Mouse (Mus musculus): ENCODE data around the gene Caprin2. TPM values are rescaled to one million over a fixed set of nuclear protein-coding genes. Genes with fewer than 3 reads are reported as not detected.
"Not testable (repeated sequence)": the region's sequence is repeated elsewhere in the genome, so short reads cannot be mapped to it uniquely, and the experiment has no call there.

Gene Caprin2
- polyA plus RNA-seq, 1 experiment from 2014 or later, result 12.0 TPM

GRCm38 (mm10) chr6:148931281-148931680 lies 35.2 kb upstream of the Caprin2 start:
- no peak overlapping the region for H3K4me2 ChIP-seq (ENCODE audit: low read depth, low read length)
- peaks cover 5% of the 10 kb centered on the region for H3K4me1 ChIP-seq (ENCODE audit: control insufficient read depth, insufficient read depth, low read length)
- peaks cover 35% of the 10 kb centered on the region for H3K36me3 ChIP-seq (ENCODE audit: control insufficient read depth, insufficient read depth)
- no peak overlapping the region for H3K9ac ChIP-seq (ENCODE audit: low read length)
- no peak overlapping the region for H3K4me3 ChIP-seq (ENCODE audit: low read length)
- no peaks in the 10 kb centered on the region for H3K9me3 ChIP-seq (replicated peaks; ENCODE audit: control insufficient read depth, low read length)
- H3K27me3 ChIP-seq (ENCODE audit: control insufficient read depth, insufficient read depth, low read length), result no peaks in the 10 kb centered on the region
- ATAC-seq (replicated peaks; ENCODE audit: extremely low read depth, insufficient read depth, low FRiP score), result no peak
- no peak overlapping the region for H3K27ac ChIP-seq (ENCODE audit: low read length)
- 91% methylated on average over 6 of the region's 6 CpGs for WGBS

GRCm38 (mm10) chr6:148918841-148919398 lies 22.9 kb upstream of the Caprin2 start:
- Histone ChIP-seq H3K36me3 (ENCODE audit: control insufficient read depth, insufficient read depth) (peaks cover 14% of the 10 kb centered on the region), H3K27ac (ENCODE audit: low read length) (no peak overlapping the region), H3K9ac (ENCODE audit: low read length) (no peak overlapping the region), H3K4me3 (ENCODE audit: low read length) (no peak overlapping the region), H3K9me3 (replicated peaks; ENCODE audit: control insufficient read depth, low read length) (no peaks in the 10 kb centered on the region), H3K4me1 (ENCODE audit: control insufficient read depth, insufficient read depth, low read length) (no peaks in the 10 kb centered on the region), H3K4me2 (ENCODE audit: low read depth, low read length) (no peak overlapping the region), H3K27me3 (ENCODE audit: control insufficient read depth, insufficient read depth, low read length) (no peaks in the 10 kb centered on the region)
- no peak for ATAC-seq (replicated peaks; ENCODE audit: extremely low read depth, insufficient read depth, low FRiP score)

DNA sequence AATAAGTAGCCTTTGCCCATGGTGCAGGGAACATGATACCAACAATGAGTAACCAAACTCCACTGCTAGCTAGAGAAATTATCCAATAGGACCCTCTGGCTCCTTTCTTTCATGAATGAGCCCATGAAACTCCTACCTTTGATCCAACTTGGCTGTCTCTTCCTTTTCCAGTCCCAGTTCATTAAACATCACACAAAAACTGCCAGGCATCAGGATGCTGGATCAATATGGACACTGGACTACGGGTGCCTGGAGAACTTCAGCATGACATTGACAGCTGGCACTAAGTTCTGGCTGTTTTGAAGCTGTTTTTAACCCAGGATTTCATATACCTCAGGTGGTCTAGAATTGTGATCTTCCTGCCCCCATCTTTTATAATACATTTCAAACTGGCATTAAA lies 21.6 kb upstream of the Caprin2 start:
- Histone ChIP-seq H3K36me3 (ENCODE audit: control insufficient read depth, insufficient read depth) (peaks cover 10% of the 10 kb centered on the region), H3K4me2 (ENCODE audit: low read depth, low read length) (no peak overlapping the region), H3K9ac (ENCODE audit: low read length) (no peak overlapping the region), H3K9me3 (replicated peaks; ENCODE audit: control insufficient read depth, low read length) (no peaks in the 10 kb centered on the region), H3K27ac (ENCODE audit: low read length) (no peak overlapping the region), H3K4me1 (ENCODE audit: control insufficient read depth, insufficient read depth, low read length) (no peaks in the 10 kb centered on the region), H3K27me3 (ENCODE audit: control insufficient read depth, insufficient read depth, low read length) (no peaks in the 10 kb centered on the region), H3K4me3 (ENCODE audit: low read length) (no peak overlapping the region)
- no peak for ATAC-seq (replicated peaks; ENCODE audit: extremely low read depth, insufficient read depth, low FRiP score)
- 80% methylated on average over 1 of the region's 1 CpGs for WGBS

GRCm38 (mm10) chr6:148916817-148917216 lies 20.8 kb upstream of the Caprin2 start:
- Histone ChIP-seq H3K4me1 (ENCODE audit: control insufficient read depth, insufficient read depth, low read length) (no peaks in the 10 kb centered on the region), H3K9me3 (replicated peaks; ENCODE audit: control insufficient read depth, low read length) (no peaks in the 10 kb centered on the region), H3K4me3 (ENCODE audit: low read length) (no peak overlapping the region), H3K9ac (ENCODE audit: low read length) (no peak overlapping the region), H3K27me3 (ENCODE audit: control insufficient read depth, insufficient read depth, low read length) (no peaks in the 10 kb centered on the region), H3K4me2 (ENCODE audit: low read depth, low read length) (no peak overlapping the region), H3K36me3 (ENCODE audit: control insufficient read depth, insufficient read depth) (peaks cover 10% of the 10 kb centered on the region), H3K27ac (ENCODE audit: low read length) (no peak overlapping the region)
- ATAC-seq (replicated peaks; ENCODE audit: extremely low read depth, insufficient read depth, low FRiP score), result no peak
- WGBS, result 35% methylated on average over 3 of the region's 3 CpGs

- no peak overlapping the region for H3K4me3 ChIP-seq (ENCODE audit: low read length)
- H3K4me2 ChIP-seq (ENCODE audit: low read depth, low read length), result no peak overlapping the region
- H3K9me3 ChIP-seq (replicated peaks; ENCODE audit: control insufficient read depth, low read length), result no peaks in the 10 kb centered on the region
- no peaks in the 10 kb centered on the region for H3K27me3 ChIP-seq (ENCODE audit: control insufficient read depth, insufficient read depth, low read length)
- H3K4me1 ChIP-seq (ENCODE audit: control insufficient read depth, insufficient read depth, low read length), result no peaks in the 10 kb centered on the region
- no peak for ATAC-seq (replicated peaks; ENCODE audit: extremely low read depth, insufficient read depth, low FRiP score)
- no peak overlapping the region for H3K9ac ChIP-seq (ENCODE audit: low read length)
- no peaks in the 10 kb centered on the region for H3K36me3 ChIP-seq (ENCODE audit: control insufficient read depth, insufficient read depth)
- no peak overlapping the region for H3K27ac ChIP-seq (ENCODE audit: low read length)
- 5% methylated on average over 2 of the region's 2 CpGs for WGBS
These were observed 17.9 kb upstream of the Caprin2 start for GRCm38 (mm10) chr6:148913938-148914337.

DNA sequence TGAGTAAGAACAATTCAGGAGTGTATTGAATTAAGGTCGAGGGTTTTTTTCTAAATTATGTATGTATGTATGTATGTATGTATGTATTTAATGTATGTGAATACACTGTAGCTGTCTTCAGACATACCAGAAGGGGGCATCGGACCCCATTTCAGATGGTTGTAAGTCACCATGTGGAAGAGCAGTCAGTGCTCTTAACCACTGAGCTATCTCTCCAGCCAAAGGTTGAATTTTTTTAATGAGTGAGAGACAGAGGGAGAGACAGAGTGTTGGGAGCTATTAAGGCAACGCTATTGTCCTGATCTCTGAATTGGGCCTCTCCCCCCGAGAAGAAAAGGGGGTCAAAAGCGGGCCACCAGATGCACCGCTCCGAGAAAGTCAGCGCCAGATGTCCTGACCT lies 15.9 kb upstream of the Caprin2 start:
- not testable (repeated sequence) for H3K4me2 ChIP-seq (ENCODE audit: low read depth, low read length)

DNA sequence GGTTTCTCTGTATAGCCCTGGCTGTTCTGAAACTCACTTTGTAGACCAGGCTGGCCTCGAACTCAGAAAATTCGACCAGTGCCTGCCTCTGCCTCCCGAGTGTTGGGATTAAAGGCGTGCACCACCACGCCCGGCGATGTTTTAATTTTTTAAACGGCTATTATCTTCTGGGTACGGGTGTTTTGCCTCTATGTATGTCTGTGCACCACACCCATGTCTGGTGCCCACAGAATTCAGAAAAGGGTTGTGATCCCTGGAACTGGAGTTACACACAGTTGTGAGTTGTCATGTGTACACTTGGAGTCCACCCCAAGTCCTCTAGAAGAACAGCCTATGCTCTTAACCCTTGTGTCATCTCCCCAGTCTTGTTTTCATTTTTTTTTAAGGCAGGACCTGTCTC lies 10.9 kb upstream of the Caprin2 start:
- H3K4me3 ChIP-seq (ENCODE audit: low read length), result no peak overlapping the region
- H3K4me1 ChIP-seq (ENCODE audit: control insufficient read depth, insufficient read depth, low read length), result no peaks in the 10 kb centered on the region
- no peak for ATAC-seq (replicated peaks; ENCODE audit: extremely low read depth, insufficient read depth, low FRiP score)
- H3K9me3 ChIP-seq (replicated peaks; ENCODE audit: control insufficient read depth, low read length), result no peaks in the 10 kb centered on the region
- H3K36me3 ChIP-seq (ENCODE audit: control insufficient read depth, insufficient read depth), result no peaks in the 10 kb centered on the region
- H3K27ac ChIP-seq (ENCODE audit: low read length), result no peak overlapping the region
- WGBS, result 92% methylated on average over 9 of the region's 9 CpGs
- no peak overlapping the region for H3K4me2 ChIP-seq (ENCODE audit: low read depth, low read length)
- no peaks in the 10 kb centered on the region for H3K27me3 ChIP-seq (ENCODE audit: control insufficient read depth, insufficient read depth, low read length)
- H3K9ac ChIP-seq (ENCODE audit: low read length), result no peak overlapping the region

More for the DNA sequence above, 15.9 kb upstream of the Caprin2 start:
- H3K36me3 ChIP-seq (ENCODE audit: control insufficient read depth, insufficient read depth); H3K4me3 ChIP-seq (ENCODE audit: low read length); H3K9me3 ChIP-seq (replicated peaks; ENCODE audit: control insufficient read depth, low read length); H3K4me1 ChIP-seq (ENCODE audit: control insufficient read depth, insufficient read depth, low read length); H3K9ac ChIP-seq (ENCODE audit: low read length); ATAC-seq (replicated peaks; ENCODE audit: extremely low read depth, insufficient read depth, low FRiP score); H3K27ac ChIP-seq (ENCODE audit: low read length); H3K27me3 ChIP-seq (ENCODE audit: control insufficient read depth, insufficient read depth, low read length): not testable (repeated sequence)
- WGBS, result 70% methylated on average over 8 of the region's 8 CpGs

DNA sequence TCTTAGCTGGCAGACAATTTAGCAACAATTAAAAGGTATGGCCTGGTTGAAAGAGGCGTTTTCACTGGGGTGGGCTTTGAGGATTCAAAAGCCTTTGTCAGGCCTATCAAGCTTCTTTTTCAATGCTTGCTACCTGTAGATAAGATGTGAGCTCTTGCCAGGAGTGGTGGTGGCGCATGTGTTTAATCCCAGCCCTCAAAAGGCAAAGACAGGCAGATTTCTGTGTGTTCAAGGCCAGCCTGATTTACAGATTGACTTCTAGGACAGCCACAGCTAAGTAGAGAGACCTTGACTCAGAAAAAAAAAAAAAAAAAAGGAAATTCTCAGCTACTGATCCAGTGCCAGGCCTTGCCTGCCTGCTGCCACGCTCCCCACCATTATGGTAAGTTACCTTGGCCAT lies 6.7 kb upstream of the Caprin2 start:
- WGBS, result 74% methylated on average over 3 of the region's 3 CpGs
- Histone ChIP-seq H3K4me3 (ENCODE audit: low read length) (no peak overlapping the region), H3K27me3 (ENCODE audit: control insufficient read depth, insufficient read depth, low read length) (no peaks in the 10 kb centered on the region), H3K36me3 (ENCODE audit: control insufficient read depth, insufficient read depth) (no peaks in the 10 kb centered on the region), H3K9me3 (replicated peaks; ENCODE audit: control insufficient read depth, low read length) (no peaks in the 10 kb centered on the region), H3K4me2 (ENCODE audit: low read depth, low read length) (no peak overlapping the region), H3K4me1 (ENCODE audit: control insufficient read depth, insufficient read depth, low read length) (no peaks in the 10 kb centered on the region), H3K27ac (ENCODE audit: low read length) (no peak overlapping the region), H3K9ac (ENCODE audit: low read length) (no peak overlapping the region)
- ATAC-seq (replicated peaks; ENCODE audit: extremely low read depth, insufficient read depth, low FRiP score), result no peak

- peak; percentile 16 for ATAC-seq (replicated peaks; ENCODE audit: extremely low read depth, insufficient read depth, low FRiP score)
- 44% methylated on average over 6 of the region's 6 CpGs for WGBS
These were observed 442 bp upstream of the Caprin2 start for GRCm38 (mm10) chr6:148896507-148896851.

More at GRCm38 (mm10) chr6:148896507-148896851, 442 bp upstream of the Caprin2 start:
- no peaks in the 10 kb centered on the region for H3K36me3 ChIP-seq (ENCODE audit: control insufficient read depth, insufficient read depth)
- H3K9ac ChIP-seq (ENCODE audit: low read length), result peak overlapping the region; percentile 91
- H3K27ac ChIP-seq (ENCODE audit: low read length), result peak overlapping the region; percentile 89
- peak overlapping the region; percentile 89 for H3K4me3 ChIP-seq (ENCODE audit: low read length)
- H3K9me3 ChIP-seq (replicated peaks; ENCODE audit: control insufficient read depth, low read length), result no peaks in the 10 kb centered on the region
- no peaks in the 10 kb centered on the region for H3K27me3 ChIP-seq (ENCODE audit: control insufficient read depth, insufficient read depth, low read length)
- H3K4me2 ChIP-seq (ENCODE audit: low read depth, low read length), result peak overlapping the region; percentile 96
- H3K4me1 ChIP-seq (ENCODE audit: control insufficient read depth, insufficient read depth, low read length), result peaks cover 7% of the 10 kb centered on the region
